Comparison of ENCODE assay signal across 8 mouse cellular contexts in the genomic region with DNA sequence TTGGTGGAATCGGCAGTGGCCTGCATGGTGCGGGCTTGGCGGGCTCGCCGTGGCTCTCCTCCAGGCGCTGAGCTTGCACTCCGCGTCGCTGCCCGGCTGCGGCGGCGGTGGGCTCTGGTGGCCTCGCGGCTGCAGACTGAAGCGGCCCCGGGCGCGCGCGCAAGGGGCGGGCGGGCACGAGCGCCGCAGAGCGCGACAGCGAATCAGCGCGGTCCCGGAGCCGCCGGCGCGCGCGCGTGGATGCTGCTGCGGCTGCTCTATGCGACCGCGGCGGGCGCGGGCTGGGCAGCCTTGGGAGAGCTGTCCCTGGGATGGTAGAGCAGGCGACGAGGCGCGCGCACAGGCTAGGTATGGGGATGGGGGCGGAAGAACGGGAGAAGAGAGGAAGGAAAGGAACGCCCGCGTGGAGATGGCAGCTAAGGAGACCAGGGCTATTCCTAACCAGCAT. TPM values are rescaled to one million over a fixed set of nuclear protein-coding genes. Genes with fewer than 3 reads are reported as not detected.
A peak's percentile ranks its signal among the peaks of the same experiment; 100 is the strongest.
DNase-seq lines count a peak whose midpoint lies in the region; ATAC-seq lines count a peak whose summit lies in the region.

No protein-coding gene starts in this region.

- H3K36me3 ChIP-seq in forebrain, embryonic 11.5 days (ENCODE audit: control insufficient read depth, insufficient read depth, low read length), result no peaks in the 10 kb centered on the region
- H3K36me3 ChIP-seq in heart, embryonic 14.5 days (ENCODE audit: control insufficient read depth, insufficient read depth, low read length), result no peaks in the 10 kb centered on the region
- H3K36me3 ChIP-seq in lung, embryonic 15.5 days, result no peaks in the 10 kb centered on the region

- WGBS in forebrain, embryonic 11.5 days, result under 1% methylated on average over 56 of the region's 56 CpGs
- WGBS in heart, embryonic 14.5 days, result under 1% methylated on average over 56 of the region's 56 CpGs
- WGBS in lung, embryonic 15.5 days, result under 1% methylated on average over 56 of the region's 56 CpGs

- ATAC-seq in forebrain, embryonic 11.5 days (replicated peaks; ENCODE audit: low FRiP score), result peak; percentile 96
- ATAC-seq in heart, embryonic 14.5 days (ENCODE audit: insufficient number of reproducible peaks, insufficient read depth, low FRiP score, low read depth), result peak; percentile 79
- ATAC-seq in lung, embryonic 15.5 days (ENCODE audit: borderline replicate concordance, extremely low read depth, low FRiP score, low TSS enrichment), result peak; percentile 90

- no peaks in the 10 kb centered on the region for H3K9me3 ChIP-seq in forebrain, embryonic 11.5 days (ENCODE audit: control insufficient read depth, low read length)
- no peaks in the 10 kb centered on the region for H3K9me3 ChIP-seq in heart, embryonic 14.5 days (ENCODE audit: control insufficient read depth, low read length)
- H3K9me3 ChIP-seq in lung, embryonic 15.5 days, result no peaks in the 10 kb centered on the region

- H3K9ac ChIP-seq in forebrain, embryonic 11.5 days (ENCODE audit: low read length), result peak overlapping the region; percentile 88
- peak overlapping the region; percentile 62 for H3K9ac ChIP-seq in heart, embryonic 14.5 days (ENCODE audit: low read length)
- peak overlapping the region; percentile 23 for H3K9ac ChIP-seq in lung, embryonic 15.5 days

- peak overlapping the region; percentile 52 for H3K4me3 ChIP-seq in brown adipose tissue, adult 24 weeks (ENCODE audit: insufficient read depth, low read depth, low read length)
- H3K4me3 ChIP-seq in forebrain, embryonic 11.5 days (ENCODE audit: low read depth, low read length), result peak overlapping the region; percentile 56
- H3K4me3 ChIP-seq in heart, embryonic 14.5 days (ENCODE audit: control insufficient read depth in 1 of 2, insufficient read depth in 1 of 2, low read depth in 1 of 2, low read length in 2 of 2), result peak overlapping the region; percentile 52
- peak overlapping the region; percentile 50 for H3K4me3 ChIP-seq in lung, embryonic 15.5 days

- peak overlapping the region; percentile 67 for H3K4me2 ChIP-seq in forebrain, embryonic 11.5 days (ENCODE audit: low read depth, low read length, severe bottlenecking)
- peak overlapping the region; percentile 91 for H3K4me2 ChIP-seq in heart, embryonic 14.5 days (ENCODE audit: low read length)
- H3K4me2 ChIP-seq in lung, embryonic 15.5 days, result peak overlapping the region; percentile 96

- no peaks in the 10 kb centered on the region; the same call in 1 of the 2 replicates for H3K4me1 ChIP-seq in brown adipose tissue, adult 24 weeks (ENCODE audit: control insufficient read depth, insufficient read depth, insufficient read length, low read length)
- 0 out of 2 replicates have a peak, but pooled peaks cover 2% of the 10 kb centered on the region for H3K4me1 ChIP-seq in forebrain, embryonic 11.5 days (replicated peaks; ENCODE audit: control insufficient read depth, insufficient read depth, low read length)
- H3K4me1 ChIP-seq in heart, embryonic 14.5 days (ENCODE audit: control insufficient read depth in 2 of 2, insufficient read depth in 2 of 2, low read length in 2 of 2), result peaks cover 2 to 7% of the 10 kb centered on the region in 2 experiments; a peak in 1 of 4 replicates
- peaks cover 10% of the 10 kb centered on the region; the same call in 1 of the 2 replicates for H3K4me1 ChIP-seq in lung, embryonic 15.5 days

- peaks cover 8% of the 10 kb centered on the region; the same call in 1 of the 2 replicates for H3K27me3 ChIP-seq in forebrain, embryonic 11.5 days (ENCODE audit: control insufficient read depth, insufficient read depth, low read length)
- H3K27me3 ChIP-seq in heart, embryonic 14.5 days (ENCODE audit: control insufficient read depth, insufficient read depth, low read length), result peaks cover 27% of the 10 kb centered on the region
- peaks cover 33% of the 10 kb centered on the region for H3K27me3 ChIP-seq in lung, embryonic 15.5 days

- DNase-seq in ES-CJ7 (ENCODE audit: low read depth, low spot score), result peak; percentile 63
- DNase-seq in forebrain, embryonic 11.5 days (ENCODE audit: low spot score), result peak; percentile 91
- DNase-seq in layer of hippocampus, adult 9-11 months, result peak; percentile 87
- DNase-seq in retina, postnatal 1 day, result peak; percentile 93
- DNase-seq in c-Kit-positive CD71-positive TER-119-positive erythroid progenitor cells, embryonic 14.5 days (ENCODE audit: low spot score), result no peak

- H3K27ac ChIP-seq in brown adipose tissue, adult 24 weeks (replicated peaks; ENCODE audit: low read depth, low read length), result no peak overlapping the region
- H3K27ac ChIP-seq in forebrain, embryonic 11.5 days (ENCODE audit: low read depth, low read length), result peak overlapping the region; percentile 72; the same call in 1 of the 2 replicates
- H3K27ac ChIP-seq in heart, embryonic 14.5 days (replicated peaks in 1 of 2; ENCODE audit: control insufficient read depth in 1 of 2, insufficient read depth in 1 of 2, low read depth in 2 of 2, low read length in 2 of 2), result no peak overlapping the region
- H3K27ac ChIP-seq in lung, embryonic 15.5 days, result no peak overlapping the region

RNA-seq across cellular contexts. Expression of gene Ccdc175, which starts 51.8 kb away (rescaled TPM):
- polyA plus RNA-seq in brown adipose tissue, adult 24 weeks (2012; ENCODE audit: insufficient read depth, insufficient read length, missing spikeins), result not detected in 2 replicates
- 0.07 TPM in 1 of 2 replicates, not detected in the other for polyA plus RNA-seq in forebrain, embryonic 11.5 days (2014; fragmentation: Nextera tagmentation; extraction: Ambion mirVana)
- polyA plus RNA-seq in heart, embryonic 14.5 days (2014; fragmentation: Nextera tagmentation; extraction: Ambion mirVana), result not detected in 2 replicates
- not detected in 2 replicates for polyA plus RNA-seq in lung, embryonic 15.5 days (2015; fragmentation: Nextera tagmentation; extraction: Ambion mirVana)

Comparison
In these comparisons a context has a peak if more than half of its experiments do, and no peak if none do; other contexts are left out.
1. H3K9ac ChIP-seq: peak in every context shown above with its lines; median percentile 88 in forebrain, embryonic 11.5 days; 62 in heart, embryonic 14.5 days; 23 in lung, embryonic 15.5 days.